Mouse (Mus musculus) embryonic fibroblast, embryonic 13.5 days (primary cell): ENCODE measurements around the gene Scamp1.

ENCODE experiments used
- CTCF ChIP-seq: IDR thresholded peaks from 2 replicates; pipeline ENCODE4 v1.5.1; 2011; ENCODE audit warnings: mild to moderate bottlenecking, control low read depth, low read length, moderate library complexity, borderline replicate concordance; ENCODE audit not compliant: insufficient read depth
- POLR2A ChIP-seq: IDR thresholded peaks from 2 replicates; pipeline ENCODE4 v1.6.1; 2011; ENCODE audit warnings: low read depth, mild to moderate bottlenecking, control low read depth, low read length, moderate library complexity

DNA sequence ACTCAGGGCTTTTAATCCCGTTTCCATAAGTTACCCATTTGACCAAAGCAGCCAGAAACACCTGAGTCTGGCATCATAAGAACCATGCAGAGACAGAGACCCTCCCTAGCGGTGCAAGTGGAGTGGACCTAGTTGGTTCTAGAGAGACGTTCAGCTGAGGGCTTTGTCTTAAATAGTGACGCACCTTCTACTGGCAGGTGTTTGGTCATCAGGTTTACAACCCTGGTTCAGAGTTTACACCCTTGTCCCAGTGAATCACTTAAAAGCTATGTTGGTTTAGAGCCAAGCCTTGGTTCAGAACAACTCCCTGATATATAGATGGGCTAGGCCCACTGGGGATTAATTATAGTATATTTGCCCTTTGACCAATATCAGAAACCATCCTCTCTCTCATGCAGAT is 92.4 kb downstream of the Scamp1 start:
- TF ChIP-seq POLR2A (no peak), CTCF (no peak)
